Mouse (Mus musculus) MEL (cell line): Measurements from ENCODE around the gene Fgfr2.

Experiments used
- CHD2 ChIP-seq: IDR thresholded peaks from 2 replicates; pipeline ENCODE4 v1.6.1; 2011; ENCODE audit warnings: low read length, improper control_type of control experiment
- CTCF ChIP-seq, 3 experiments: IDR thresholded peaks in 2 of 3; conservative IDR thresholded peaks in 1 of 3; 2 replicates each; pipeline ENCODE4 v1.5.1; 2011 to 2012; ENCODE audit warnings: low read length in 3 of 3, low read depth in 2 of 3, mild to moderate bottlenecking in 2 of 3, improper control_type of control experiment in 1 of 3, inconsistent platforms in 1 of 3, mixed read lengths in 1 of 3, moderate library complexity in 1 of 3; ENCODE audit not compliant: control insufficient read depth in 1 of 3, insufficient read depth in 1 of 3, poor library complexity in 1 of 3, severe bottlenecking in 1 of 3
- ETS1 ChIP-seq: IDR thresholded peaks from 2 replicates; pipeline ENCODE4 v1.6.1; 2012; ENCODE audit warnings: low read depth, mild to moderate bottlenecking, inconsistent platforms, low read length, improper control_type of control experiment, moderate library complexity
- GATA1 ChIP-seq: IDR thresholded peaks from 2 replicates; pipeline ENCODE4 v1.6.1; 2011; ENCODE audit warnings: low read depth, low read length, improper control_type of control experiment
- POLR2A ChIP-seq, 2 experiments: IDR thresholded peaks; 2 replicates each; pipeline ENCODE4 v1.6.1; 2011 to 2012; ENCODE audit warnings: low read length in 2 of 2, mild to moderate bottlenecking in 2 of 2, control low read depth in 1 of 2, improper control_type of control experiment in 1 of 2, low read depth in 1 of 2, moderate library complexity in 1 of 2; ENCODE audit not compliant: control insufficient read depth in 1 of 2, insufficient read depth in 1 of 2, poor library complexity in 1 of 2
- POLR2AphosphoS2 ChIP-seq: IDR thresholded peaks from 2 replicates; pipeline ENCODE4 v1.6.1; 2011; ENCODE audit warnings: low read length, improper control_type of control experiment
- ZKSCAN1 ChIP-seq: IDR thresholded peaks from 2 replicates; pipeline ENCODE4 v1.6.1; 2012; ENCODE audit warnings: low read depth, mild to moderate bottlenecking, inconsistent platforms, low read length, improper control_type of control experiment, moderate library complexity
- ZNF384 ChIP-seq: IDR thresholded peaks from 2 replicates; pipeline ENCODE4 v1.6.1; 2012; ENCODE audit warnings: low read depth, mild to moderate bottlenecking, inconsistent platforms, low read length, improper control_type of control experiment

DNA sequence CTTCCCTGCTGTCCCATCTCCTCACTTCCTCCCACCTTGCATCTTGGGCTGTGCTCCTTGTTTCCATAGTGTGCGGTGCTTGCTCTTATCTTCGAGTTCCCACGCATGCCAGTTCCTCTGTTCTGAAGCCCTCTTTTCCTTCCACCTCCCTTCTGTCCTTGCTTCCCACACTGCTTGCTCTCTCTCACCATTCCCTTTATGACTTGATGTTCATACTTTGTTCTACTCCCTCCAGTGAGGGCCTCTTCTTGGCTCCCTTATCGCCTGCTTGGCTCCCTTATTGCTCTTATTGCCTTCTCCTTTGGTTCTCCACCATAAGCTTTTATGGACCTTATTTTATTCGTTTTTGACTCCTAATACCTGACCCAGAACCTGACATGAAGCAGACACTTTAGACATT, 2114.0 kb downstream of the Fgfr2 start:
- TF ChIP-seq CTCF (IDR thresholded peaks at IDR 0.05 in 2 of 3, conservative IDR thresholded peaks at IDR 0.05 in 1 of 3; ENCODE audit: control insufficient read depth in 1 of 3, insufficient read depth in 1 of 3, low read depth in 2 of 3, low read length in 3 of 3, poor library complexity in 1 of 3, severe bottlenecking in 1 of 3): no peak
- no peak for TF ChIP-seq CHD2
- no peak for TF ChIP-seq POLR2A (IDR thresholded peaks at IDR 0.05; ENCODE audit: control insufficient read depth in 1 of 2, insufficient read depth in 1 of 2, low read depth in 1 of 2, low read length in 2 of 2, poor library complexity in 1 of 2)
- TF ChIP-seq ZNF384: no peak
- no peak for TF ChIP-seq ETS1
- no peak for TF ChIP-seq POLR2AphosphoS2
- no peak for TF ChIP-seq GATA1
- no peak for TF ChIP-seq ZKSCAN1
